Mouse (Mus musculus) MEL (cell line): Measurements from ENCODE around the gene Pip4k2b. TPM values are rescaled to one million over a fixed set of nuclear protein-coding genes. Genes with fewer than 3 reads are reported as not detected.

Experiments
- DNase-seq: peaks from one replicate; pipeline ENCODE4 v3.0.0; 2011; ENCODE audit warnings: low read depth, low spot score
- H3K27ac ChIP-seq: 2 replicates; pipeline ENCODE4 v1.5.1; 2012; ENCODE audit warnings: low read depth, mild to moderate bottlenecking, control low read depth, low read length, moderate library complexity; ENCODE audit not compliant: control insufficient read depth
- H3K27me3 ChIP-seq, 2 experiments: fragments of 150-350 bp in 1 of 2; sonication (generic) in 1 of 2; 2 replicates each; pipeline ENCODE4 v1.6.1; 2012; ENCODE audit warnings: low read length in 2 of 2, mild to moderate bottlenecking in 2 of 2, improper control_type of control experiment in 1 of 2, moderate library complexity in 1 of 2; ENCODE audit not compliant: insufficient read depth in 2 of 2, control insufficient read depth in 1 of 2
- H3K36me3 ChIP-seq, 2 experiments: 2 replicates each; pipeline ENCODE4 v1.6.1; 2012 to 2014; ENCODE audit warnings: low read length in 2 of 2, improper control_type of control experiment in 1 of 2, inconsistent platforms in 1 of 2, mild to moderate bottlenecking in 1 of 2; ENCODE audit not compliant: insufficient read depth in 2 of 2, control insufficient read depth in 1 of 2
- H3K4me1 ChIP-seq, 2 experiments: fragments of 150-350 bp in 1 of 2; sonication (generic) in 1 of 2; 2 replicates each; pipeline ENCODE4 v1.6.1; 2012; ENCODE audit warnings: low read length in 2 of 2, improper control_type of control experiment in 1 of 2, mild to moderate bottlenecking in 1 of 2; ENCODE audit not compliant: insufficient read depth in 2 of 2, control insufficient read depth in 1 of 2
- H3K4me3 ChIP-seq, 2 experiments: fragments of 150-350 bp in 1 of 2; sonication (generic) in 1 of 2; 2 replicates each; pipeline ENCODE4 v1.5.1; 2012; ENCODE audit warnings: low read depth in 2 of 2, low read length in 2 of 2, mild to moderate bottlenecking in 2 of 2, moderate library complexity in 2 of 2, control low read depth in 1 of 2, improper control_type of control experiment in 1 of 2; ENCODE audit not compliant: control insufficient read depth in 1 of 2, insufficient read depth in 1 of 2
- H3K79me2 ChIP-seq: 2 replicates; pipeline ENCODE4 v1.6.1; 2012; ENCODE audit warnings: mild to moderate bottlenecking, low read length, moderate library complexity; ENCODE audit not compliant: control insufficient read depth, poor library complexity, insufficient read depth
- H3K9ac ChIP-seq: 2 replicates; pipeline ENCODE4 v1.6.1; 2012; ENCODE audit warnings: low read depth, mild to moderate bottlenecking, control low read depth, low read length, moderate library complexity; ENCODE audit not compliant: control insufficient read depth, poor library complexity, severe bottlenecking
- H3K9me3 ChIP-seq: fragments of 150-350 bp; sonication (generic); replicated peaks from 2 replicates; pipeline ENCODE4 v1.6.1; 2012; ENCODE audit warnings: mild to moderate bottlenecking, low read length, improper control_type of control experiment, moderate library complexity; ENCODE audit not compliant: insufficient read depth
- BHLHE40 ChIP-seq: IDR thresholded peaks from 2 replicates; pipeline ENCODE4 v1.6.1; 2012; ENCODE audit warnings: low read depth, mild to moderate bottlenecking, inconsistent platforms, low read length, improper control_type of control experiment, borderline replicate concordance
- CHD2 ChIP-seq: IDR thresholded peaks from 2 replicates; pipeline ENCODE4 v1.6.1; 2011; ENCODE audit warnings: low read length, improper control_type of control experiment
- E2F4 ChIP-seq: IDR thresholded peaks from 2 replicates; pipeline ENCODE4 v1.6.1; 2011; ENCODE audit warnings: low read depth, low read length, improper control_type of control experiment, borderline replicate concordance
- ELF1 ChIP-seq: IDR thresholded peaks from 2 replicates; pipeline ENCODE4 v1.6.1; 2014; ENCODE audit warnings: low read depth, mild to moderate bottlenecking, inconsistent platforms, low read length, improper control_type of control experiment, moderate library complexity
- EP300 ChIP-seq, 2 experiments: IDR thresholded peaks; 2 replicates each; pipeline ENCODE4 v1.6.1; 2011; ENCODE audit warnings: improper control_type of control experiment in 2 of 2, low read length in 2 of 2, low read depth in 1 of 2, mild to moderate bottlenecking in 1 of 2
- ETS1 ChIP-seq: IDR thresholded peaks from 2 replicates; pipeline ENCODE4 v1.6.1; 2012; ENCODE audit warnings: low read depth, mild to moderate bottlenecking, inconsistent platforms, low read length, improper control_type of control experiment, moderate library complexity
- GABPA ChIP-seq: IDR thresholded peaks from 2 replicates; pipeline ENCODE4 v1.6.1; 2012; ENCODE audit warnings: low read depth, mild to moderate bottlenecking, inconsistent platforms, low read length, improper control_type of control experiment, moderate library complexity
- GATA1 ChIP-seq: IDR thresholded peaks from 2 replicates; pipeline ENCODE4 v1.6.1; 2011; ENCODE audit warnings: low read depth, low read length, improper control_type of control experiment
- HCFC1 ChIP-seq: IDR thresholded peaks from 2 replicates; pipeline ENCODE4 v1.6.1; 2012; ENCODE audit warnings: low read depth, mild to moderate bottlenecking, inconsistent platforms, low read length, improper control_type of control experiment, moderate library complexity
- MAFK ChIP-seq: IDR thresholded peaks from 2 replicates; pipeline ENCODE4 v1.6.1; 2011; ENCODE audit warnings: low read depth, mild to moderate bottlenecking, low read length, improper control_type of control experiment, borderline replicate concordance
- MAX ChIP-seq: IDR thresholded peaks from 2 replicates; pipeline ENCODE4 v1.6.1; 2011; ENCODE audit warnings: low read length, improper control_type of control experiment
- MEF2A ChIP-seq: IDR thresholded peaks from 2 replicates; pipeline ENCODE4 v1.6.1; 2014; ENCODE audit warnings: low read depth, mild to moderate bottlenecking, inconsistent platforms, low read length, improper control_type of control experiment; ENCODE audit not compliant: poor library complexity, insufficient replicate concordance, severe bottlenecking; ENCODE audit errors: extremely low read depth
- MYB ChIP-seq: IDR thresholded peaks from 2 replicates; pipeline ENCODE4 v1.6.1; 2011; ENCODE audit warnings: mild to moderate bottlenecking, low read depth, low read length, improper control_type of control experiment
- MYC ChIP-seq: IDR thresholded peaks from 2 replicates; pipeline ENCODE4 v1.6.1; 2011; ENCODE audit warnings: low read depth, mild to moderate bottlenecking, low read length, improper control_type of control experiment, moderate library complexity
- NELFE ChIP-seq: IDR thresholded peaks from 2 replicates; pipeline ENCODE4 v1.6.1; 2011; ENCODE audit warnings: low read depth, low read length, improper control_type of control experiment
- NRF1 ChIP-seq: IDR thresholded peaks from 2 replicates; pipeline ENCODE4 v1.6.1; 2014; ENCODE audit warnings: low read depth, mild to moderate bottlenecking, inconsistent platforms, low read length, improper control_type of control experiment, moderate library complexity; ENCODE audit not compliant: poor library complexity, insufficient read depth, severe bottlenecking
- POLR2AphosphoS2 ChIP-seq: IDR thresholded peaks from 2 replicates; pipeline ENCODE4 v1.6.1; 2011; ENCODE audit warnings: low read length, improper control_type of control experiment
- POLR2AphosphoS5 ChIP-seq: IDR thresholded peaks from 2 replicates; pipeline ENCODE4 v1.6.1; 2012; ENCODE audit warnings: low read depth, borderline replicate concordance, mild to moderate bottlenecking, inconsistent platforms, low read length, moderate library complexity, mixed read lengths
- RAD21 ChIP-seq: IDR thresholded peaks from 2 replicates; pipeline ENCODE4 v1.6.1; 2011; ENCODE audit warnings: mild to moderate bottlenecking, low read depth, low read length, improper control_type of control experiment
- RCOR1 ChIP-seq: IDR thresholded peaks from 2 replicates; pipeline ENCODE4 v1.6.1; 2012; ENCODE audit warnings: low read depth, mild to moderate bottlenecking, inconsistent platforms, low read length, improper control_type of control experiment
- SMC3 ChIP-seq: IDR thresholded peaks from 2 replicates; pipeline ENCODE4 v1.6.1; 2011; ENCODE audit warnings: low read depth, low read length, improper control_type of control experiment
- TAL1 ChIP-seq: IDR thresholded peaks from 2 replicates; pipeline ENCODE4 v1.6.1; 2012; ENCODE audit warnings: mild to moderate bottlenecking, inconsistent platforms, low read length, moderate library complexity, mixed read lengths
- TBP ChIP-seq: IDR thresholded peaks from 2 replicates; pipeline ENCODE4 v1.8.0; 2011; ENCODE audit warnings: low read depth, low read length, improper control_type of control experiment
- TCF12 ChIP-seq: IDR thresholded peaks from 2 replicates; pipeline ENCODE4 v1.6.1; 2014; ENCODE audit warnings: low read depth, mild to moderate bottlenecking, inconsistent platforms, low read length, improper control_type of control experiment, moderate library complexity
- UBTF ChIP-seq: IDR thresholded peaks from 2 replicates; pipeline ENCODE4 v1.6.1; 2012; ENCODE audit warnings: low read depth, mild to moderate bottlenecking, inconsistent platforms, low read length, improper control_type of control experiment, moderate library complexity, borderline replicate concordance; ENCODE audit not compliant: insufficient read depth
- USF1 ChIP-seq: IDR thresholded peaks from 2 replicates; pipeline ENCODE4 v1.6.1; 2014; ENCODE audit warnings: low read depth, mild to moderate bottlenecking, inconsistent platforms, low read length, improper control_type of control experiment, moderate library complexity
- ZC3H11A ChIP-seq: IDR thresholded peaks from 2 replicates; pipeline ENCODE4 v1.6.1; 2012; ENCODE audit warnings: low read depth, mild to moderate bottlenecking, inconsistent platforms, low read length, improper control_type of control experiment
- ZKSCAN1 ChIP-seq: IDR thresholded peaks from 2 replicates; pipeline ENCODE4 v1.6.1; 2012; ENCODE audit warnings: low read depth, mild to moderate bottlenecking, inconsistent platforms, low read length, improper control_type of control experiment, moderate library complexity
- ZNF384 ChIP-seq: IDR thresholded peaks from 2 replicates; pipeline ENCODE4 v1.6.1; 2012; ENCODE audit warnings: low read depth, mild to moderate bottlenecking, inconsistent platforms, low read length, improper control_type of control experiment
- polyA plus RNA-seq, 2 experiments: library from polyadenylated mRNA; stranded (reverse) in 1 of 2; unstranded in 1 of 2; fragments of >175 nt in 1 of 2; fragments of >200 nt in 1 of 2; gene quantifications; 2 replicates each; pipeline versions ENCODE4 v1.2.1 to v1.2.4; 2012; ENCODE audit warnings: low replicate concordance in 2 of 2, low read depth in 1 of 2; ENCODE audit not compliant: insufficient read length in 2 of 2, insufficient read depth in 1 of 2, missing spikeins in 1 of 2
- total RNA-seq: library from RNA; depleted of rRNA; stranded (reverse); fragments of 300-350 nt; gene quantifications from 2 replicates; pipeline ENCODE4 v1.2.3, GENCODE M21; 2012

Gene Pip4k2b
- total and polyA plus RNA-seq, 3 experiments, result 40.2 to 57.3 (median 43.4) TPM

GRCm38 (mm10) chr11:97682504-97683055 lies 61.9 kb downstream of the Pip4k2b start:
- H3K27ac ChIP-seq, result no peak overlapping the region
- peaks cover 0 to 18% of the 10 kb centered on the region in 2 experiments; a peak in 2 of 4 replicates for H3K4me1 ChIP-seq
- no peak overlapping the region for H3K4me3 ChIP-seq
- H3K9me3 ChIP-seq, result no peaks in the 10 kb centered on the region
- no peaks in the 10 kb centered on the region for H3K27me3 ChIP-seq
- no peaks in the 10 kb centered on the region for H3K79me2 ChIP-seq
- DNase-seq, result no peak
- H3K36me3 ChIP-seq, result peaks cover 0 to 2% of the 10 kb centered on the region in 2 experiments; a peak in 1 of 4 replicates
- TF ChIP-seq ZNF384 (no peak), TAL1 (no peak), CHD2 (no peak), GATA1 (no peak), RAD21 (no peak), USF1 (no peak), RCOR1 (no peak), MEF2A (no peak), GABPA (no peak), NELFE (no peak), ZKSCAN1 (no peak), EP300 (IDR thresholded peaks at IDR 0.05; ENCODE audit: low read depth in 1 of 2, low read length in 2 of 2) (no peak), BHLHE40 (no peak), MAFK (no peak), ETS1 (no peak), ELF1 (no peak), MYC (no peak), TCF12 (no peak), TBP (no peak)
- no peak overlapping the region for H3K9ac ChIP-seq

- no peaks in the 10 kb centered on the region for H3K9me3 ChIP-seq
- H3K4me1 ChIP-seq, result peaks cover 0 to 12% of the 10 kb centered on the region in 2 experiments; a peak in 2 of 4 replicates
- no peak overlapping the region for H3K9ac ChIP-seq
- H3K36me3 ChIP-seq, result peaks cover 2% of the 10 kb centered on the region in 2 experiments; a peak in 2 of 4 replicates
- H3K79me2 ChIP-seq, result no peaks in the 10 kb centered on the region
- no peak for DNase-seq
- H3K4me3 ChIP-seq, result no peak overlapping the region
- H3K27ac ChIP-seq, result no peak overlapping the region
- TF ChIP-seq MYC (no peak), NRF1 (no peak), ZC3H11A (no peak), SMC3 (no peak), ELF1 (no peak), TAL1 (no peak), ZNF384 (no peak), E2F4 (no peak), UBTF (no peak), MAFK (no peak), POLR2AphosphoS5 (no peak), MAX (no peak), POLR2AphosphoS2 (no peak), MYB (no peak), TBP (no peak), HCFC1 (no peak)
- no peaks in the 10 kb centered on the region for H3K27me3 ChIP-seq
Measured at GRCm38 (mm10) chr11:97680430-97680829, 64.1 kb downstream of the Pip4k2b start.
